Mouse (Mus musculus): ENCODE results near the gene Olfr689.
"Not testable (repeated sequence)": the region's sequence is repeated elsewhere in the genome, so short reads cannot be mapped to it uniquely, and the experiment has no call there.

Gene Olfr689

DNA sequence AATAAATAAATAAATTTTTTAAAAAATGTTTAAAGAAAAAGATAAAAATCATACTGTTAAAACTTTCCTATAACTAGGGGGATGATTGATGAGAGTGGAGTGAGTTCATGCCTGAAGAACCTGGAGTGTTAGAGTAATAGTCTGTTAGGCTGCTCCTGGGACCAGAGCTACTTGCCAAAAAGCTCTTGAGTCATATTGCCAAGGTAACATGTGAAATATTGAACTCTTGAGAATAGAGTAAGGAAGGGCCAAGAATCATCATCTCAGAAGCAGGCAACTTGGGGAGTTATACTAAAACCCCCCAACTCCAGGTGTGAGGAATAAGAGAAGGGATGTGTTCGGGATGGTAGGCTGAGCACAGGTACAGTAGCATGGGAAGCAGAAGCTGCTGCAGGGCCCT is at the start of gene Olfr689:
Gene Olfr689, plus strand, starts transcription at position 301 of the 400 bp plus-strand sequence.
- no peak for DNase-seq

- no peak for DNase-seq
Measured at GRCm38 (mm10) chr7:105272426-105272825, 38.5 kb upstream of the Olfr689 start.

DNA sequence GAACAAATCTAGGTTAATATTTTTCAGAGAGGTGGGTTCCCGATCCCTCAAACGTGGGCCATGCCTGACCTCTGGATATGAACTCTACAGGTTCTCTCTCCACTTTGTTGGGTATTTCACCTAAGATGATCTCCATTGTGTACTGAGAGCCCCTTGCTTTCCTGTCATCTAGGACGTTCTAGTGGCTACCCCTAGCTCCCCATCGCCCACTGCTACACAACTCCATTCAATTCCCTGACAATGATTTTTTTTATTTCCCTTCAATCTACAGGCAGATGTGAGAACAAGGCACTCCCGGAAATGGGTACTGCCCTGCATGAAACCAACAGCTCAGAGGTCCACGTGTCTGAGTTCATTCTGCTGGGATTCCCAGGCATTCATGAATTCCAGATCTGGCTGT is 23.2 kb upstream of the Olfr689 start, which contains the start of gene Olfr688:
Gene Olfr688, plus strand, starts transcription at position 301 of the 400 bp plus-strand sequence.
- no peak for DNase-seq

DNA sequence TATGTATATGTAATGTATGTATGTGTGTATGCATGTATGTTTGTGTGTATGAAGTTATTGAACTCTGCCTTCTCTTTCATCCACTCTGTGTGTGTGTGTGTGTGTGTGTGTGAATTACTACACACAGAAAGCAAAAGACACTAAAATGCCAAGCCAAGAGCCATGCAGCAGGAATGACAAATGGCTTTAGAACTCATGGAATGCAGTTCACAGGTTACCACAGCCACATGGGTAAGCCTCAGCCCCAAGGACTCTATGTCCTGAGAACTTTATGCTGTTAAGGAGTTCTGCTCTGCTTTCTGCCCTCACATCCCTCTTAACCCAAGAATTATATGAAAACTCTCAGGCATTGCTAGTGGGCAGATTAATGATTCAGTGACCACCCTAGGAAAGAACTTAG is 20.9 kb upstream of the Olfr689 start:
- no peak for DNase-seq

DNA sequence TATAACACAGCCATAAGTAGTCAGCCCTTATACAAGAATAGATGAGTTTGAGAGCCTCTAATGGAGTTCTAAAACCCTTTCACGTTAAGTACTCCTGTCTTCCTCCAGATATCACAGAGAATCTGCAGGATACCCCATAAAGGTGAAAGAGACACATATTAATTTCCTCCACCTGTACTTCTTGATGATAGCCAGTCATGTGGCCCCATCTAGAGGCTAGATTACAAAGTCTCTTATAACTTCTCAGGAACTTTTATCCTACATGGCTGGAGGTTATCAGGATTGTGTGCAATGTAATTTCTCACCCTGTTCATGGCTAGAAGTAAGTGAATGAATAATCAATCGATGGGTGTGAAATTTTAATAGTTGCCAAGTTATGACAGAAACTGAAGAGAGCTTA is 14.3 kb downstream of the Olfr689 start:
- no peak for DNase-seq

GRCm38 (mm10) chr7:105334004-105334403 is 23.0 kb downstream of the Olfr689 start, which contains the start of gene Olfr690:
Gene Olfr690, minus strand, starts transcription at chr7:105334104.
- DNase-seq: no peak

GRCm38 (mm10) chr7:105342170-105342569 is 31.2 kb downstream of the Olfr689 start, which contains the start of gene Olfr691:
Gene Olfr691, minus strand, starts transcription at chr7:105342270.
- no peak for DNase-seq

DNA sequence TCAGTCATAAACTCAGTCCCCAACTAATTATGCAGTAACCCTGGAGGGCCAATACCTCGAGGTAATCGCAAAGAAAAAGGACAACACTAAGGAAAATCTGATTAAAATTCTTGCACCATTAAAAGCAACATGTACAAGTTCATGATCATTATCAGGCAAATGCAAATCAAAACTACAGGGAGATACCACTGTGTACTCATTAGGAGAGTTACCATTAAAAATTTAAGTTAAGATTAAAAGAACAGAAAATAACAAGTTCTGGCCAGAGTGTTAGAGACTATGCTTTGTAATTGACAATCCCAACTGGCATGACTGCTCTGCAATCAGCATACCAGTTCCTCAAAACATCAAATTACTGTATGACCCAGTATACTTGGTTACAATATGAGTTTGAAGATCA is 31.8 kb downstream of the Olfr689 start:
- no peak for DNase-seq

GRCm38 (mm10) chr7:105356064-105356463 is 45.1 kb downstream of the Olfr689 start:
- not testable (repeated sequence) for DNase-seq

GRCm38 (mm10) chr7:105356487-105356886 is 45.5 kb downstream of the Olfr689 start:
- not testable (repeated sequence) for DNase-seq

DNA sequence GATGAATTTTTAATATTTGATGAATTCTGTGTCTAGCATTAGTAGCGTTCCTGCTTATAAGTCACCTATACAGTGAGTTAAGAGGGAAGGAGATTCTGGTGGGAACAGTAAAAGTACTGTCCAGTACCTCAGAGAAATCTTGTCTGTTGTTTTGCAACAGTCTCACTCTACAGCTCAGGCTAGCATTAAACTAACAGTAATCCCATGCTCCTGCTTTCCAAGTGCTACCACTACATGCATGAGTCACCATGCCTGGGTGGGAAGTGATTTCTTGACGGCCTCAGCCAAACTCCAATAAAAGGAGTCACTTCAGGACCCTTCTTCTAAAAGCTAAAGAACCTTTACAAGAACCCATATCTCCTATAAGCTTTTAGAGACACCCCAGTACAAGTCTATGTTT is 50.7 kb downstream of the Olfr689 start:
- no peak for DNase-seq

- no peak for DNase-seq
Measured at GRCm38 (mm10) chr7:105367268-105367667, 56.3 kb downstream of the Olfr689 start.

DNA sequence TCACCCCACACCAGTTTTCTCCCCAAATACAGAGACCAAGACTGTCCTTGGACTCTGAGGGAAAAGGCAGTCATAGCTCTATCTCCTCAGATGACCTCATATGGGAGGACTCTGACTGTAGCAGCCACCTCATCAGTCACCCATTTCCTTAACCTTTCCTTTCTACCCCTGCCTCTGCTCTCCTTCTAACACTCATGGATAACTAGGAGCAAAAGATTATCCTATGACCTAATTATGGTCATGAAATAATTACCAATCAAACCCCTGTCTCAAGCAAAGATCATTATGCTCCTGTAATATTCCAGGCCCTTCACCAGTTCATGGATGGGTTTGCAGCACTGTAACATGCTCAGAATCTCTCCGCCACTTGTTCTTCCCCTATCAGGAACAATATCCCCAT is 57.0 kb downstream of the Olfr689 start, which contains the start of gene Olfr692:
Gene Olfr692, plus strand, starts transcription at position 301 of the 400 bp plus-strand sequence.
- DNase-seq: no peak

- DNase-seq: no peak
Measured at GRCm38 (mm10) chr7:105368521-105368920, 57.6 kb downstream of the Olfr689 start.

Measured in lung, postnatal 36 days (tissue).